Mouse (Mus musculus) urinary bladder, adult 18-20 months (tissue): ENCODE data around the gene 1700001C19Rik.
"Not testable (repeated sequence)": the region's sequence is repeated elsewhere in the genome, so short reads cannot be mapped to it uniquely, and the experiment has no call there.

ENCODE experiments used
- DNase-seq, 2 experiments: peaks; one replicate each; pipeline ENCODE4 v3.0.0; 2022; ENCODE audit warnings: low spot score in 2 of 2, mixed read lengths in 2 of 2

Gene 1700001C19Rik

DNA sequence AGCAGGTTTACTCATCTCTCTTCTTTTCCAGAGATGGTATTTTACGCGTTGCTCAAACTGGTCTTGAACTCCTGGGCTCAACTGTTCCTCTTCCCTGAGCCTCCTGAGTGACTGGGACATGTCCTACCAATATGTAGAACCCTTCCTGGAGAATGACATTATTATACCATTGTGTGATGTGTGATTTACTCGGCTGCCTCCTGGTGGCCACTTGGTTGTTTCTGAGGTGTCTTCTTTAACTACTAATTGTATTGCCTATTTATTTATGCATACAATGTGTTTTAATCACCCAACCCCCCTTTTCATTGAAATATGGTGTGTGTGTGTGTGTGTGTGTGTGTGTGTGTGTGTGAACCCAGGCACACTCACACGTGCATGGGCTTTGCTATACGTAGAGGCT is 6.4 kb downstream of the 1700001C19Rik start:
- DNase-seq: no peak

- DNase-seq: no peak
Measured at GRCm38 (mm10) chr17:47428831-47429304, 8.3 kb downstream of the 1700001C19Rik start.

DNA sequence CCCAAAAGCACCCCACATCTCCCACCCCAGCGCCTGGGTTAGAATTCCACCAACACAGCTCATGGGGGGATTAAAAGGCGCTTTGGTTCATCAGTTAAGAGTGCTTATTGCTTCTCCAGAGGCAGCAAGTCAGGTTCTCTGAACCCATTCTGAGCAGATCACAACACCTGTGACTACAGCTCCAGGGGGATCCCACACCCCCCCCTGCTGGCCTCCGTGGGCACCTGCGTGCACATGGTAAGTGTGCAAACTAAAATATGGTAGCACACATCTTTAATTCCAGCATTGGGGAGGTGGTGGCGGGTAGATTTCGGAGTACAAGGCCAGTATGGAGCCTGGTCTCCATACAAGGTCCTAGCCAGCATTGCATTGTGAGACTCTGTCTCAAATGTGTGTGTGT is 9.9 kb downstream of the 1700001C19Rik start:
- no peak for DNase-seq

DNA sequence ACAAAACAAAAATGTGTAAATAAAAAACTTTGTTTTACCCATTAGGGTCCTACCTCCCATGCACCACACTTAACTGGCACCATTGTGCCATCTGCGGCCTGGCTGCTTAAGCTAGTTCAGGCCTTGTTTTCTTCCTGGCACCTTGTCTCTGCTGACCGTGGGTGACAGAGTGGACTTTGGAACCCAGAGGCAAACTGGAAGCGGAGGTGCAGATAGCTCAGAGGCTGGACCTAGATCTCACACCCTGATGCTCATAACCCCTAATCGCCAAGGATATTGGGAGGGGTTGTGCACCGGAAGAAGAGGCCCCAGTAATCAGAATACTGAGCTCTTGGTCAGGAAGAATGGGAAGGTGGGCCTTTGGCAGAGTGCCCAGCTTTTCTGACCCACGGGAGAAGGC is 13.0 kb downstream of the 1700001C19Rik start:
- no peak for DNase-seq

- not testable (repeated sequence) for DNase-seq
Measured at GRCm38 (mm10) chr17:47422616-47423015, 14.6 kb downstream of the 1700001C19Rik start.

DNA sequence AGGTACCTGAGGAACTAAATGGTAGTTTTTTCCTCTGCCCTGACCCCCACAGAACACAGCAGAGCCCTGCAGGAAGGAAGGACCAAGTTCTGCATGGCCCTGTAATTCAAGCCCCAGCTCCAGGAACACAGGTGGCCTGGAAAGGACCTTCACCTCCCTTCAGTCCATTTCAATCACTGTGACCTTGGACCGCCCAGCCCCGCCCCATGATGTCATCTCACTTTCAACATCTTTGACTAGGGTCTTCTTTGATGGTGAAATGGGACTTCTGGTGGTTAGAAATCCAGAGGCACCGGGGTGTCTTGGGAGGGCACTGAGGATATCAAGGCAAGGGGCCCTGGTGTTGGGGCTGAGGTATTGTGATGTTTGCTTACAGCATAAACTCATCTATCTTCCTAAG is 15.6 kb downstream of the 1700001C19Rik start:
- DNase-seq: no peak

DNA sequence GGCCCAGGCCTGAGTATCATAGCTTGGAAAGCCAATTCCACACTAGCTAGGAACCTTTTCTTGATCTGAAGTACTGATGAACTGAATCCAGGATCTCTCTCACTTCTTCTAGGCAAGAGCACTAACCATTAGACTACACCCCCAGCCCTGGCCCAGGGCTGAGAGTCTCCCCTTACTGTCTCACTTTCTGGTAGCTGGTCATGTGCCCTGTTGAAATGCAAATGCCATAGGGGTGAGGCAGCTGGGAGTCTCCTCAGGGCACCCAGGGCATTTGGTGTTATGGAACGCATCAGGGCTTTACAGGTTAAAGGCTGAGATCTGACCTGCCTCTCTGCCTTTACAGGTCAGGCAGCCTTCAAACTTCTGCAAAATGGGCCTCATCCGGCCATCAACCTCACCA is 17.0 kb downstream of the 1700001C19Rik start:
- no peak for DNase-seq

GRCm38 (mm10) chr17:47409897-47410861 is 27.0 kb downstream of the 1700001C19Rik start:
- DNase-seq: peak in 1 of 2 experiments; percentile 52

- DNase-seq: peak; percentile 53 to 65
Measured at GRCm38 (mm10) chr17:47408558-47408898, 28.6 kb downstream of the 1700001C19Rik start.

DNA sequence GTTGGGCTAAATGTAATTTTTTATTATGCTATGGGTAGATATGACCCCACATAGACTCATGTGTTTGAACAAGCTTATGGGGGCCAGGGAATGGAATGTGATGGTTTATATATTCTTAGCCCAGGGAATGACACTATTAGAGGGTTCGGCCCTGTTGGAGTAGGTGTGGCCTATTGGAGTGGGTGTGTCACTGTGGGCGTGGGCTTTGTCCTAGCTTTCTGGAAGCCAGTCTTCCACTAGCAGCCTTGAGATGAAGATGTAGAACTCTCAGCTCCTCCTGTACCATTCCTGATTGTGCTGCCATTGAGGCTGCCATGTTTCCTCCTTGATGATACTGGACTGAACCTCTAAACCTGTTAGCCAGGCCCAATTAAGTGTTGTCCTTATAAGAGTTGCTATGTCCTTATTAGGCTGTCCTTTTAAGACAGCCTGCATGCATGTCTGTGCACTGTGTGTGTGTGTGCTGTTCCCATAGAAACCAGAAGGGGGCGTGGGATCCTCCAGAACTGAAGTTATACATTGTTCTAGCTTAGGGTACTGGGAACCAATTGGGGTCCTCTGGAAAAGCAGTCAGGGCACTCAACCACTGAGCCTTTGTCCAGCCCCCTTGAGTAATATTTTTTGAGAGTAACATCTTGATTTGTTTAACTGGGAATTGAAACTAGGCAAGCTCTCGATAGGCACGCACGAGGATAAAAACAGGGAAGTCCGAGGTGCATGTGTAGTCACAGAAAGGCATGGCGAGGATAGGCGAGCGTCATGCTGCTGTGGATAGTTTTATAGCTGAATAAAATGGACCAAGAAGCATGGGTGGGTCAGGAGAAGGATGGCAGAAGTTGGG is 29.2 kb downstream of the 1700001C19Rik start:
- DNase-seq: no peak

- DNase-seq: no peak
Measured at GRCm38 (mm10) chr17:47400451-47400850, 36.7 kb downstream of the 1700001C19Rik start, which contains the start of gene Guca1a. Gene Guca1a, minus strand, starts transcription at chr17:47400584.

DNA sequence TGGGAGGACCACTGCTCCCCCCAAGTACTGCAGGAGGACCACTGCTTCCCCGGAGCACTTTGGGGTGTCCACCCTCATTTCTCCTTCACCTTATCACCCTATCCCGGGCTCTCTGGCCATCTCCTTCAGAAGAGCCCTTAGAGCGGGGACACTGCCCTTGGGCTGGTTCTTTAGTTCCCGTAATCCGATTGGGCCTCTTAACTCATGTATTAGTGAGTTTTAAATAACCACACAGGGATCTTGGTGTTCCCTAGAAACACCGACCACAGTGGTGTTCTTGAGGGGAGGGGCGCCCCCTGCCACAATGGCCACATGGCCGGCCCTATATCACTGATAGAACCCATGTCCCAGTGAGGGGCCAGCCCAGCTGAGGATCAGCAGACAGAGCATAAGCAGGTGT is 38.1 kb downstream of the 1700001C19Rik start:
- no peak for DNase-seq

- DNase-seq: peak; percentile 47 to 71
Measured at GRCm38 (mm10) chr17:47395376-47395913, 41.7 kb downstream of the 1700001C19Rik start.

- peak in 1 of 2 experiments; percentile 35 for DNase-seq
Measured at GRCm38 (mm10) chr17:47394223-47394869, 42.8 kb downstream of the 1700001C19Rik start.

DNA sequence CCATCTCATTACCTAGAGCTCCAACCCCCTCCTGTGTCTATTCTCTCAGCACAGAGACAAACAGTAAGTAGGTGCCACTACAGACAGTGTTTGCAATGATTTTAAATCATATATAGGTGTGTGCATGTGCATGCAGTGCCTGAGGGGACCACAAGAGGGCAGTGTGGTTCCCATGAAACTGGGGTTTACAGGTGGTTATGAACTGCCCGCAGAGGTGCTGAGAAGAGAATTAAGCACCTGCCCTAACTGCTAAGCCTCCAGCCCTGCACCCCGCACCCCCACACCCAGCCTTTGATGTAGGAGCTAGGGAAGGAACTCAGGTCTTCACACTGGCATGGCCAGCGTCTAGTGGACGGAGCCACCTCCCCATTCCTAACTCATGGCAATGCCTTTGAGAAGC is 50.5 kb downstream of the 1700001C19Rik start:
- DNase-seq: peak in 1 of 2 experiments; percentile 55

GRCm38 (mm10) chr17:47385145-47385544 is 52.0 kb downstream of the 1700001C19Rik start, which contains the start of gene Guca1b:
Gene Guca1b, plus strand, starts transcription at chr17:47385393.
- DNase-seq: no peak

- DNase-seq: no peak
Measured at GRCm38 (mm10) chr17:47384064-47384463, 53.1 kb downstream of the 1700001C19Rik start.

GRCm38 (mm10) chr17:47383266-47383665 is 53.9 kb downstream of the 1700001C19Rik start:
- DNase-seq: no peak

- no peak for DNase-seq
Measured at GRCm38 (mm10) chr17:47381917-47382316, 55.3 kb downstream of the 1700001C19Rik start.

- no peak for DNase-seq
Measured at GRCm38 (mm10) chr17:47378133-47378532, 59.0 kb downstream of the 1700001C19Rik start.

GRCm38 (mm10) chr17:47376779-47377280 is 60.3 kb downstream of the 1700001C19Rik start:
- no peak for DNase-seq
